Mouse (Mus musculus) adrenal gland, postnatal 4 days (tissue): ENCODE data around the gene 2610008E11Rik. TPM values are rescaled to one million over a fixed set of nuclear protein-coding genes. Genes with fewer than 3 reads are reported as not detected.
A peak's percentile ranks its signal among the peaks of the same experiment; 100 is the strongest.
"Not testable (repeated sequence)": the region's sequence is repeated elsewhere in the genome, so short reads cannot be mapped to it uniquely, and the experiment has no call there.

Source experiments
- DNase-seq, 2 experiments: peaks; one replicate each; pipeline ENCODE4 v3.0.0; 2021 to 2022; ENCODE audit warnings: low spot score in 2 of 2, mixed read lengths in 2 of 2
- long read RNA-seq, 2 experiments: library from polyadenylated mRNA; stranded (forward); transcript quantifications; one replicate each; pipeline ENCODE4 v2.0.0; 2021
- total RNA-seq, 2 experiments: library from RNA; stranded (reverse); gene quantifications; 2 replicates each; pipeline ENCODE4 v1.2.3; 2021

2610008E11Rik gene
- total RNA-seq: 10 to 100 TPM; 26.6 to 28.9 TPM
- long read RNA-seq, experiment 1, full-length matches to known transcripts: 1 of 5 reads
- long read RNA-seq, experiment 1, partial matches to known transcripts: 0 of 5 reads
- long read RNA-seq, experiment 1, other reads (novel, unspliced or antisense): 4 of 5 reads
- long read RNA-seq, experiment 2, full-length matches to known transcripts: 8 of 15 reads
- long read RNA-seq, experiment 2, partial matches to known transcripts: 2 of 15 reads
- long read RNA-seq, experiment 2, other reads (novel, unspliced or antisense): 5 of 15 reads

GRCm38 (mm10) chr10:79097161-79097754 lies at the start of gene 2610008E11Rik:
Gene 2610008E11Rik, minus strand, starts transcription at chr10:79097600.
- peak; percentile 66 to 79 for DNase-seq

DNA sequence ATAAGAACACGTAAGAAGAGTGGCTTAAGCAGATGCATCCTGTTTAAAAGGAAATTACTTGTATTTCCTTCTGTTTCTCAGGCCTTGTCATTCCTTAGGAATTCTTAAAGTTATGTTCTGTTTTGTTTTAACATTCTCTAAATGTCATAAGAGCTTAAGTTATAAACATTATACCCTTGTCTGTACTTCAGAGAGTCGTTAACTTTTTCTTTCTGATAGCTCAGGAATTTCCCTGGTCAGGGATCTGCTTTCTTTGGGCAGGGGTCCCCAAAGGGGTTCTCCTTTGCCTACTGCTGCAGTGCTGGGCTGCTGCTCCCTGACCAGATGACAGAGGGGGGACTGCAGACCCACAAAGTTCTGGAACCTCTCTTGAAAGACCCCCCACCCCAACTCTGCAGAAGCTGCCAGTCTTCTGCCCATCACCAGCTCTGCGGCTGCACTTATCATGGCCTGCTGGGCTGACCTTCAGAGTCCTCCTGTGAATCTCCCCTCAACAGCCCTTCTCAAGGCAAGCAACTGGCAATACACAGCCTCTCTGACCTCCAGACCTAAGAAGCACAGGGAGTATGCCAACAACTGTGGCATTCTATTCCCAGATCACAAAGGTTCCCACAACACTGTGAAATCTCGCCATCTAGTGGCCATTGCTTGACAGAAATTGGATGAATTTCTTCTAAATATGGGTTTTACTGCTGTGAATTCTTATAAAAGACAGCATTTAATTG lies 18.9 kb upstream of the 2610008E11Rik start:
- peak in 1 of 2 experiments; percentile 33 for DNase-seq

GRCm38 (mm10) chr10:79115085-79115484 lies 17.7 kb upstream of the 2610008E11Rik start:
- no peak for DNase-seq

GRCm38 (mm10) chr10:79110482-79110881 lies 13.1 kb upstream of the 2610008E11Rik start:
- DNase-seq: no peak

GRCm38 (mm10) chr10:79109156-79109555 lies 11.8 kb upstream of the 2610008E11Rik start:
- DNase-seq: no peak

DNA sequence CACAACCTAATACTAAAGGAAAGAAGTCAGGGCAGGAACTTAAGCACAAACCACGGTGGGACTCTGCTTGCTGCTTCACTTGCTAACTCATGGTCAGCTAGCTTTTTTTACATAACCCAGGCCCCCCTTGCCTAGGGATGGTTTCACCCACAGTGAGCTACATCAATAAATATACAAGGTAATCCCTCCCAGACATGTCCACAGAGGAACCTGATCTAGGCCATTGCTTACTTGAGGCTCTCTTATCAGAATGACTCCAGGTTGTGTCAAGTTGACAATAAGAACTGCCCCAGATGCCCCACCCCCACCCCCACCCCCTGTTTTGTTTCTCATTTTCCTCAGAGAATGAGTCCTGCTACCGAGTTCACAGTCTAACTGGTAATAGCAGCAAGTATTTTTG lies 10.1 kb upstream of the 2610008E11Rik start:
- no peak for DNase-seq

- no peak for DNase-seq
Observed at GRCm38 (mm10) chr10:79106325-79107282, 9.2 kb upstream of the 2610008E11Rik start.

- DNase-seq: no peak
Observed at GRCm38 (mm10) chr10:79096706-79097105, 694 bp downstream of the 2610008E11Rik start.

GRCm38 (mm10) chr10:79091731-79092130 lies 5.7 kb downstream of the 2610008E11Rik start:
- DNase-seq: no peak

GRCm38 (mm10) chr10:79089000-79089399 lies 8.4 kb downstream of the 2610008E11Rik start:
- no peak for DNase-seq

GRCm38 (mm10) chr10:79086577-79086976 lies 10.8 kb downstream of the 2610008E11Rik start:
- no peak for DNase-seq

DNA sequence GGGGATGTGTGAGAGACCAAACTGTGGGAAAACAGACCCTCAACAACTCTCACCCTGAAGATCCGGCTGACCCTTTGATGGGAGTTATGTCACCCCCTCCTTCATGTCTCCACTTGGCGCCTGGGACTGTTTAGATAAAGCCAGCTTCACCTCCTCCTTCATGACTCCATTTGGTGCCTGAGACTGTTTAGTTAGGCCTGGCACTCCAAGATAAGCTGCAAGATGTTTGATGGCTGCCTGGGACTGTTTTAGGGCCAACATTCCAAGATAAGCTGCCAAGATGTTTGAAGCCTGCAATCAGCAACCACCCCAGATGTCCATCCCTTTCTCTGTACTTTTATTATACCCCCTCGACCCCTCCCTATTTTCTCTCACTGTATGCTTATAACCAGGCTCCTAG lies 40.0 kb downstream of the 2610008E11Rik start:
- DNase-seq: not testable (repeated sequence)

DNA sequence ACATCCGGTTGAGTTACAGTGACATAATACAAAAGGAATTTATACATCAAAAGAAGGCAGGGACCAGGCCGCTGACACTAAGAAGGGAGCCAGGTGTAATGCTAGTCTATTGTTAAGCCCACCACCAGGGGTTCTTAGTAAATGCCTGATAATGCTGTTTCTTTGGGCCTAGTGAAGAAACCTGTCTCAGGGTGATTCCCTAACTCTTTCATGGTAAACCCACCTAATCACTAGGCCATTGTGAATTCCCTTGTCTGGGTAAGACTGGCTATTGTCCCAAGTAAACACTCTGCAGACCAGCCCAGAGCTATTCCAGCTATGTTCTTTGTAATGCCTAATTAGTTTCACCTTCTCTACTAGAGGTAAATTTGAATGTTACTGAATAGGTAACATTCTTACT lies 54.9 kb downstream of the 2610008E11Rik start:
- DNase-seq: not testable (repeated sequence)

DNA sequence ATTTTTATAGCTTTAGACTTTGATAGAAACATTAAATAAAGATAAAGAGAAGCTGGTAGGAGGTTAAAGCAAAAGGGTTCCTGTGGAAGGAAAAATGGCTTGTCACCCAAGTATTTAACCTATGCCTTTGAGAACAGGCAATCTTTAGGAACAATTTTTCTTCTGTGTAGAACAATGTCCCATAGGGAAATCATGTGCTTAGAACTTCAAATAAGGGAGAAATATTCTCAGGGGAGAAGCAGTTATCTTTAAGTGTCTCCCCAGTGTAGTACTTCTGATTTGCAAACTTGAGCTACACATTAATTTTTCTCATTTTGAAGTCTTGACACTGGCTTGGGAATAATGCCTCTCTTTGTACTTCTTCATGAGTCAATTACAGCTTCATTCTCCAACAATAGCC lies 69.0 kb downstream of the 2610008E11Rik start, which contains the start of gene Olfr57:
TSS of gene Olfr57 (plus strand) at position 301 of the 400 bp plus-strand sequence.
- no peak for DNase-seq

Other genes with a start within 250 kb of the 2610008E11Rik start
- not detected for gene Olfr1356, start 245.4 kb downstream of the 2610008E11Rik start, total RNA-seq
- gene Olfr1355, start 222.1 kb downstream of the 2610008E11Rik start, total RNA-seq: not detected
- not detected for gene Olfr1354, start 184.4 kb downstream of the 2610008E11Rik start, total RNA-seq
- not detected for gene Olfr8, start 147.0 kb downstream of the 2610008E11Rik start, total RNA-seq
- not detected for gene Olfr1353, start 134.3 kb downstream of the 2610008E11Rik start, total RNA-seq
- not detected for gene Olfr1352, start 116.5 kb downstream of the 2610008E11Rik start, total RNA-seq
- not detected for gene Olfr1351, start 85.1 kb downstream of the 2610008E11Rik start, total RNA-seq
- not detected for gene Olfr57, start 68.9 kb downstream of the 2610008E11Rik start, total RNA-seq
- gene Vmn2r80, start 51.2 kb upstream of the 2610008E11Rik start, total RNA-seq: not detected
- not detected for gene Vmn2r81, start 150.1 kb upstream of the 2610008E11Rik start, total RNA-seq